Mouse (Mus musculus): Measurements from ENCODE around the gene Tsnax.

- no peak for TF ChIP-seq CTCF (IDR thresholded peaks at IDR 0.05; ENCODE audit: extremely low read depth, insufficient read depth, insufficient read length, insufficient replicate concordance)
- TF ChIP-seq POLR2A (IDR thresholded peaks at IDR 0.05; ENCODE audit: low read depth, low read length): no peak
Measured at GRCm38 (mm10) chr8:125037081-125037480, 24.3 kb downstream of the Tsnax start.
